Mouse (Mus musculus): ENCODE measurements at regions not wholly inside any gene's neighbourhood (a gene's known extent, or its start where the extent isn't known, plus 50 kb on each side); places are given as distances from the start of the nearest gene placed in this dataset.

- TF ChIP-seq CTCF (IDR thresholded peaks at IDR 0.05; ENCODE audit: extremely low read depth, insufficient read depth, insufficient read length, insufficient replicate concordance) (no peak), POLR2A (IDR thresholded peaks at IDR 0.05; ENCODE audit: low read depth, low read length) (no peak)
Measured at GRCm38 (mm10) chr2:137575750-137576149, 459.3 kb upstream of the Jag1 start.
